Mouse (Mus musculus) liver, adult (tissue): ENCODE results near the gene Tmem56.

Experiments
- GATA4 ChIP-seq: IDR thresholded peaks from 2 replicates; pipeline ENCODE4 v1.6.1; 2014; ENCODE audit warnings: mild to moderate bottlenecking, low read length; ENCODE audit not compliant: insufficient replicate concordance

The Tmem56 gene

DNA sequence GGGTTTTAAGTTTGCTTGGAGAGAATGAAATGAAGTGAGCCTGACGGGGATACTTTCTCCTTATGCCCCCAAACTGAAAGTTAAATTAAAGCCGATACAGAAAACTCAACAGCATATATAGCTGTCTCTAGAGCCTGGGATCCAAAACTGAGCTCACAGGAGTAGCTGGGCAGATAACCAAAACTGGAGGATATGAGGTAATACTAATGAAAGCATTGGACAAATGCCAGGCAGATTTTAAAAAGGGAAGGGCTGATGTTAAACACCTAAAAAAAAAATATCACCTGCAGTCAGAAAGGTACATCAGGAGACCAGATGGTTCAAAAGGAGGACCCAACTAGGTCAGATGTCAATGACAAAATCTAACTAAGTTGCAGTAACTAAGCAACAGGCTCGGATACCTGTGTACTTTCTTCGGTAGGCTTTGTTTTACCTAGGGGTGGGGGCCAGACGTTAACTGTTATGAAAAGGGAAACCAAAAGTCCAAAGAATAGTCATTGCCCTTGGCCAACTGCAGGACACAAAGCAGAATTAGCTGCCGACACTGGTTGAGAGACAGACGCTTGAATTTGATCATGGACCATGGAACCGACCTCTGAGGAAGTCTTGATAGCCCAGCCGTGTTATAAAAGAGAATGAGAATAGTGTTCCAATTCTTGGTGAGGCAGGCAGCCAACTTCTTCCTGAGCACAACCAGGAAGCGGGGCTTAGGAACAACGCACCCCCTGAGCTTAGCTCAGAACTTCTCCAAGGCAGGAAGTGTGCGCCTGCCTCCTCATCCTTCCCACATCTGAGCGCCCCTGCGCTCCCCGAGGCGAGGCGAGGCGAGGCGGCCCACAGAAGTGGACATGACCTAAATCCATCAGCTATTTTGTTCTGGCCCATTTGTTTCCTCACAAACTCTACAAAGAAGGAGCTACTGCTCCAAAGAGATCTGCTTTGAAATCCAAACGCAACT lies 24.1 kb downstream of the Tmem56 start:
- TF ChIP-seq GATA4, result no peak; the same call in 1 of the 2 replicates

DNA sequence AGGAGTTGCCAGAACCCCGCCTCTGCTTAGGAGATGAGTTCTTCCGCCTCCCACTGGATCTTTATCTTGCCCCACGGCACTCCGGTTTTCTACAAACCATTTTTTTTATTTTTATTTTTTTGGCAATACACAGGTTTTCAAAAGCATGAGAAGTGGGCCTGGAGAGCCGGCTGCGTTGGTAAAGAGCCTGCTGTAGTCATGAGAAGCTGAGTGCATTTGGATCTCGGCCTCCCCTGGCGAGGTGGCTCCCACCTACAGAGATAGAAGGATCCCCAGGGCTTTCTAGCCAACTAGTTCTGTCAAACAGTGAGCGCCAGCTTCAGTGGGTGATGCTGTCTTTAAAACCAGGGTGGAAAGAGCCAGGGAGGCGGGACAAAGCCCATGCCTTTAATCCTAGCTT lies 25.5 kb downstream of the Tmem56 start:
- no peak for TF ChIP-seq GATA4

DNA sequence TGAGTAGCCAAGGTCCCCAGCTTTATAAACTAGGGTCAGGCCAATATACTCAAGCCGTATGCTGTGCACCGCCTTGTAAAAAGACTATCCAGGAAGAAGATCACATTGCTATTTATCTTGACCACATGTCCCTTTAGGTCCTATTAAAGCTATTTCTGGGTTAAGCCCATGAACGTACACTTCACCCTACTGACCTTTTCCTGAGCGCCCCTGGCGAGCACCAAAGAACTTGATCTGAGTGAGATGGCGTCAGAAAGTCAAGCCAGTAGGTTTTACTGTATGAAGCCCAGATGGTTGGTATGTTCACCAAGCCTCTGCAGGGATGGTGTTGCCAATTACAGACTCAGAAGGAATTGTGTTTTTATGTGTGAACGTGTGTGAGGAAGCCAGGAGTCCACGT lies 26.8 kb downstream of the Tmem56 start:
- TF ChIP-seq GATA4, result no peak

DNA sequence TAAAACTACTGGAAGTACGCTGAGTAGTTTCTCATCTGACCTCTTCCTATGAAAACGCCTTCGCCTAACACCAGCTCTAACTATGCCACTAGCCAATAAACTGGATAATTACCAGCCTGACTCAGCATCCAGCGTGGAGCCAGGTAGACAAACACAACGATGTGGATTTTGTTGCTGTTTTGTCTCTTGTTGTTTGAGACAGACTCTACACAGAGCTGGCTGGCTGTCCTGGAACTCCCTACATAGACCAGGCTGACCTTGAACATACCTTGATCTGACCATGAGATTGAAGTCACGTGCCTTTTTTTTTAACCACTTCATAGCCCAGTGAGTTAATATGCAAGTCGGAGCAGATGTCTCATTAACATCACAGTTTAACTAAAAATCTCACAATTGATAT lies 27.4 kb downstream of the Tmem56 start:
- TF ChIP-seq GATA4, result no peak

DNA sequence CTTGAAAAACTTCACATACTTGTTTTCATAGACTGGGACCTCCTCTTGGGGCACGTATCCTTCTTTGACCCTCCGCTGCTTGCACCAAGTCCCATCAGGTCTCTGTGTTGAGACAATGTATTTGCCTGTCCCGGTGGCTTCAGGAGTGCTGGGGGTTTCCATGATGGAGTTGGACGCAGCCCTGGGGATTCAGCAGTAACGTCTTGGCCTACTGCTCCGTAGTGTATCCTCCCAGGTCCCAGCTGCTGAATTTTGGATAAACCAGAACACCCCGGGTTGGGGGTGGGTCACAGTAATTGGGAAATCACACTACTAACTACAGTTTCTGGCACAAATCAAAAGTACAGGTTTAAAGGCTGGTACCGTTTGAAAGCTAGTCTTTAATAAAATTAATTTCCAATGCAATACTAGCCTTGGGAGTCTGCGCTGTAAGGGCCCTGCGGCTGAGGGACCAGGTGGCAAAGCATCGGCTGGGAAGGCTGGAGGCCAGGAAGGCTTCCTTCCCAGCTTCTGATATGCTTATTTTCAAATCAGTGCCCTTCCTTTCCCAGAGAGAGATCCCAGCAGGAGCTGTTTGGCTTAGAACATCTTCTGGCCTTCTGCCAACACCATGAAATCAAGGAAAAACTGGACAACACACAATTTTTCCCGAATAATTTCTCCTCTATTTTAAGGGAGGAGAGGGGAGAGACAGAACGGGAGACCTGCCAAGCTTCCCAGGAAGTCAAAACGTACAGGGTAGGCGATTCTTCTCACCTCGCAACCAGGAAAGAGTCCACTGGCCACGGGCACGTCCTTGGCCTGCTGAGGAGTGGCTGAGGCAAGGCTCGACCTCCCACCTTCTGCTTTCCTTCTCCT lies 32.1 kb downstream of the Tmem56 start:
- no peak for TF ChIP-seq GATA4

DNA sequence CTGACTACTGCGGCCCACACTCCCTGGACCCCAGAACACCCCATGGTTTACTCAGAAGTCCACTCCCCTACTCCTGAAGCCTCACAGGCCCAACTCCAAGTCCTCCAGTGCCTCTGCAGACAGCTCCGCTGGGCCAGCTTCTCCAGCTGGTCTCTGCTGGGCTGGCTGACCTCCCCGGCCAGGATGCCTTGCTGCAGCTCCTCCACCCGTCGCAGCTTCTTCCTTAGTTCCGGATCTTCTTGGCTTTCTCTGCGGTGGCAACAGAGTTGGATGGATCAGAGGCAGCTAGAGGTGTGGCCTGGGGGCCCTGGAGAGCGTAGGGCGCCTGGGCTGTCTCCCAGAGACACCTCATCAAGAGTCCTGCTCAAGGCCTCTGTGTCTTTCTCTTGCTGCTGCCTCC lies 32.9 kb downstream of the Tmem56 start:
- TF ChIP-seq GATA4, result no peak

DNA sequence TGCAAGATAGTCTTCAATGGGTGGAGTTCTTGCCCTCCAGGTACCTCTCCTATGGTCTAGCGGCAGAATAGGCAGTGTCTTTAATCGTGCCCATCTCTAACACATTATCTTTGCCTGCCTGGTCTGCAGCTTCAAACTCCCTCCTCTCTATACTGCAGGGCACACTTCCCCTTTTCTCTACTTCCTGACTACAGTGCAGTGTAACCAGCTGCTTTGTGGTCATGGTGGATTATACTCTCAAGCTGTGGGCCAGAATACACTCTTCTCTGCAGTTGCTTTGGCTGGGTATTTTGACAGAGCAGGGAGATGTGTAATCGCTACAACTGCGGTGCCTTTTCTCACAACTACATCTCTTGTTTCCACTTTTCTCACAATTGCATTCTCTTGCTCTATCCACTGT lies 40.0 kb downstream of the Tmem56 start:
- TF ChIP-seq GATA4, result no peak

DNA sequence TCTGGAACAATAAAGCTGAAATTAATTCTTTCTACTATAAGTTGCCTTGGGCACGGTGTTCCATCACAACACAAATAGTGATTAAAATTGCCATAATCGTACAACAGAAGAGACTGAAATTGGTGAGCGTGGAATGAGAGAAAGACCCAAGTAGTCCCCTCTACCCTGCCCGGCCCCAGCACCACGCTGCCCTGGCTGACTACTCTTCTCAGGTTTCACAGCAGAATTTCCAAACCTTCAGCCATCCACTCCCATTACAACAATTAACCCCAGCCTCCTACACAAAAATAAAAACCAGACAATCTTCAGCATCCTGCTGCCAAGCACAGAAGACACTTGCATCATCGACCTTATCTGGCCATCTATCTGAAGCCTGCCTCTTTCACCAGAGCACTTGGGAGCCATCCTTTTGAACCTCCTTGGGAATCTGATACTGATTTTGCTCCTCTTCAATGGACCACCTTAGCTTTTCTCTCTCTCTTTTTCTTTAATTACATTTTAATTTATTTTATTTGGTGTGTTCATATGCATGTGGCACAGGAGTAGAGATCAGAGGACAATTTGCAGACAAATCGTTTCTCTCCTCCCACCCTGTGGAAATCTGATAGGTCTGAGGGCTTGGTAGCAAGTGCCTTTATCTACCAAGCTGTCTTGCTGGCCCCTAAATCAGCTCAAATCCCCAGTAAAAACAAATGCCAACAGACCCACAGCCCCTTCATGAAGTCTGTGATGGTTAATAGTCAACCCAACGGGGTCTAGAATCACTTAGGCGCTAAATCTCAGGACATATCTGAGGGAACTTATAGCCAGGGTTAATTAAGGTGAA lies 40.6 kb downstream of the Tmem56 start:
- 0 out of 2 replicates have a peak, but pooled peaks have one; percentile 13 for TF ChIP-seq GATA4

DNA sequence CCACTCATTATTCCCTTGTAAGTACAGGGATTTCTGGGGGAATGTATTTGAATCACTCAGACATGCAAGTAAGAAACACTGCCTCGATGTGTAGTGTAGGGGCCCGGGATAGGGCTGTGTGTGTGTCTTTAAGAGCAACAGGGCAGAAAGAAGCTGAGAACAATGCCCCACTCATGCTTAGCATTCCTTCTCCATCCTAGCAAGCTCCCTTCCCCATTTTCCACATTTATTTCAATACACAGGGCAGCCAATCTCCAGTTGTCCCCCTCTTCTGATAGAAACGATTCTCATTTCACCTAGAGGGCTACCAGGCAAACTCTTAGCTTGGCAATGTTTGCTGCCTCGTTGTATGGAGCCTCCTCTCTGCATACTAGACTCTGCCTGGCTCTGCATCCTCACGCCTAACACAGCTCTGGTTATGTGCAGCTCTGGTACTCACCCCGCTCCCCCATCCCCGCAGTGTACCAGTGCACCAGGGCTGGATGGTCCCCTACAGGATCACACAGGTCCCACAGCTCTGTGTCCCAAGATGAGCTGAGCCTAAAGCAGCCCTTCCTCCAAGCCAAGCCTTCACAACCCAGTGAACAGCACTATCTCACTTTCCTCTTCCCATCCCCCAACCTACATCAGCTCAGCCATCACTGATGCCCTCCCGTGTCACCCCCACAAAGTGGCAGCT lies 42.4 kb downstream of the Tmem56 start:
- no peak for TF ChIP-seq GATA4

DNA sequence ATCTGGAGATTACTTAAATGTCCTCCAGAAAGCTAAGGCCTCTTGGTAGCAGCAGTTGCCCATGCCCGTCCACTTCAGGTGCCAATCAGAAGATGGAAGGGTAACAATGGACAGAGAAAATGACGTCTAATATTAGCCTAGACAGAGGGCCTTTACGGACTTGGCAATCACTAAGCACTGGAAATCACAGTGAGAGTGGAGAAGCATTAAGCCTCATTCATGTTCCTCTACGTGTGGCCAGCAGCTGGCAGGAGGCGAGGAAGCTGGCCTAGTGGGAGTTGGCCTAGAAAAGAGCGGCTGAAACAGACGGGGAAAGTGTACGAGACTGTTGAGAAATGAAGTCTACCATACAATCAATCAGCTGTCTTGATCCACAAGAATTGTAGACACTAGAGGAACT lies 43.8 kb downstream of the Tmem56 start:
- TF ChIP-seq GATA4, result no peak

DNA sequence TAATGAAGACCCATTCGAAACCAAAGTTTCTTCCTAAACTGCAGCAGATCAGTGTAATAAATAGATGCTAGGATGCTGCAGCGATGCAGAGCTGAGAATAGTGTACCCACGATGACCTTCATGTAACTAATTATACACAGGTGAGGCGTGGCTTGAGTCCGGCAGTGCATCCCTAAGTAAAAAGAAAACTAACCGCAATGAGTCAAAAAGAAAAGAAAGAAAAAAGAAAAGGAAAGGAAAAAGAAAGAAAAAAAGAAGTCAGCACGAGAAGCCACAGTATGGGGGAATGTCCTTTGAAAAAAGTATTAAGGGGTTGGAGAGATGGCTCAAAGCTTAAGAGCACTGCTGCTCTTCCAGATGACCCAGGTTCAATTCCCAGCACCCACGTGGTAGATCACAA lies 58.1 kb downstream of the Tmem56 start:
- TF ChIP-seq GATA4, result no peak

DNA sequence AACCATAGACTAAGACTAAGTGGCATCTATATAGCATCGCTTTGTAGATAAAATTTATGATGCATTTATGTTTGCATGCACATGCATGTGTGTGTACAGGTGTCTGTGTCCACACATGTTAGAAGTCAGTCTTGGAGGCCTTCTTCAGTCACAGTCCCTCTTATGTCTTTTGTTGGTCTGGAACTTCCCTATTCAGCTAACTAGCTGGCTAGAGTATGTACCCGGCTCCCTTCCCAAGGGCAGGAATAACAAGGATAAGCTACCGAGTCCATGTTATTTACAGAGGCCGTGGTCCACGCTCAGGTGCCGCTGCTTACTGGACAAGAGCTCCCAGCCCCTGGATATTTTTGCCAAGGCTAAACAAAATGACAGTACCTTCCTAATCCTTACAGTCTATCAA lies 58.7 kb downstream of the Tmem56 start:
- no peak for TF ChIP-seq GATA4

DNA sequence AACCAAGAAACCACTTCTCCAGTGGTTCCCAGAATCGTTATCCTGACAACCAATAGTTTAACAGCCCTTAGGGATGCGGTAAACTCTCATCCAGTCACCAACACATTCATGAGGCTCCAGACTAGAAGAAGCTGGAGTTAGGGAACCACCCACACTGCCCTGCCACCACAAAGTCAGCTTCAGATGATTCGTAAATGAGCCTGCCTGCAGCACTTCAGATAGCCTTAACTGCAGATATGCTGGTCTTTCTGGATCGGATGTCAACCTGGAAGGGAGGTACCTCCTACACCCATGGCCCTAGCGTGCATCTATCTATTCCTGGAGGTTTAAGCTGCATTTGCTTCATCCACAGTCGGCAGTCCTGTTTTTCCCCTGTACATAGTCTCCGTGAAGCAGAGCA lies 60.9 kb downstream of the Tmem56 start:
- no peak for TF ChIP-seq GATA4

DNA sequence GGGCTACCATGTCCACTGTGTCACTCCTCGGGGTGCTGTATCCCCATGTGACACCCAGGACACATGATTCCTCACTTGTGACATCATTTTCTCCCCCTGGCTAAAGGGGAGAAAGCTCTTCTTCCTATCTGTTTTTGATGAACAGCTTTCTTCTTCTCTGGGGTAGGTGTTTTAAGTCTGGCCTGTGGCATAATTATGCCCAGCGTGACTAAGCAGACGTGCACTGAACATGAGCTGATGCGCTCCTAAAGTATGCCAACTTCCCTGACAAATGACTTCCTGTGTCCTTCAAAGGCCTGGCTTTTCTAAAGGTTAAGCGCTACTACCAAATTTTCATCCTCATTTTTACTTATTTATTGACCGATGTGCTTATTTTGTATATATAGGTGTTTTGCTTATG lies 65.9 kb downstream of the Tmem56 start:
- TF ChIP-seq GATA4, result no peak
